Mouse (Mus musculus): ENCODE measurements around the gene Tmem104. TPM values are rescaled to one million over a fixed set of nuclear protein-coding genes. Genes with fewer than 3 reads are reported as not detected.

The Tmem104 gene
- polyA plus RNA-seq, 1 experiment = not detected

- no peak for TF ChIP-seq CTCF (IDR thresholded peaks at IDR 0.05; ENCODE audit: insufficient read depth, low read depth, low read length)
- TF ChIP-seq POLR2A (IDR thresholded peaks at IDR 0.05; ENCODE audit: insufficient read depth, low read depth, low read length) = no peak
- H3K27ac ChIP-seq (ENCODE audit: insufficient read depth, low read depth, low read length) = peak within 1 kb of the TSS; percentile 74; the same call in 1 of the 2 replicates
- peaks cover 14% of the 10 kb centered on the region for H3K4me1 ChIP-seq (ENCODE audit: control insufficient read depth, insufficient read depth, low read length)
- 6% methylated on average over 12 of the region's 12 CpGs for WGBS
- peak within 1 kb of the TSS; percentile 80 for H3K4me3 ChIP-seq (ENCODE audit: insufficient read depth, low read depth, low read length)
Observed at GRCm38 (mm10) chr11:115187693-115188092, 406 bp downstream of the Tmem104 start, which contains the start of gene Nat9. Gene Nat9 (minus strand): TSS chr11:115187859.

DNA sequence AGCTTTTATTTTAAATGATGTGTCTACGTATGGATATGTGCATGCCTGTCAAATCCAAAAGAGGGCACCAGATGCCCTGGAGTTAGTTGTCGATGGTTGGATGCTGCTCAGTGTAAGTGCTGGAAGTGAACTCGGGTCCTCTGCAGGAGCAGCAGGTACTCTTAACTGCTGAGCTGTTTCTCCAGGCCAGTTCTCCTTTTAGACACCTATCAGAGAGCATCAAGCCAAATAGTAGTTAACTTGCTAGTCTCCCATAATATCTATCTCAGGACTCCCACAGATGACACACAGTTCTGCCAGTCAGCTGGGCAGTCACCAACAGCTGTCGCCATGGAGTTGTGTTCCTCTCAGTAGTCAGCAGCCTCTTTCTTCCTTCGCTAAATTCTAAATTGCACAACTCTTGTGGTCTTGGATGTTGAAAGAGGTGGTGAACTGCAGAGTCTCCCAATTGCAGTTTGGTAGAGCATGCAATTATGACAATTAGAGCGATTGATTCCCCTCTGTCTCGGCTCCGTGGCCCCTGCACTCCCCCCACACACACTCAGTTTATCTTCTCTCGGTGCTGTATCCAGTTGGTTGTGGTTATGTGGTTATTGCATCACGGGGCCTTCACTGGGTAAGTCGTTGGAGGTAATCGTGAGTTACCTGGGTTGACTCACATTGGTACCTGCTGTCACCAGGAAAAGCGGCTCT lies 1.4 kb downstream of the Tmem104 start:
- H3K4me1 ChIP-seq (ENCODE audit: control insufficient read depth, insufficient read depth, low read length) = peaks cover 14% of the 10 kb centered on the region
- WGBS = 84% methylated on average over 13 of the region's 13 CpGs
- TF ChIP-seq POLR2A (IDR thresholded peaks at IDR 0.05; ENCODE audit: insufficient read depth, low read depth, low read length) = no peak
- TF ChIP-seq CTCF (IDR thresholded peaks at IDR 0.05; ENCODE audit: insufficient read depth, low read depth, low read length) = no peak
- no peak overlapping the region for H3K4me3 ChIP-seq (ENCODE audit: insufficient read depth, low read depth, low read length)
- no peak overlapping the region for H3K27ac ChIP-seq (ENCODE audit: insufficient read depth, low read depth, low read length)

GRCm38 (mm10) chr11:115189304-115189703 lies 2.0 kb downstream of the Tmem104 start:
- TF ChIP-seq CTCF (IDR thresholded peaks at IDR 0.05; ENCODE audit: insufficient read depth, low read depth, low read length) = no peak
- no peak for TF ChIP-seq POLR2A (IDR thresholded peaks at IDR 0.05; ENCODE audit: insufficient read depth, low read depth, low read length)
- H3K4me1 ChIP-seq (ENCODE audit: control insufficient read depth, insufficient read depth, low read length) = peaks cover 14% of the 10 kb centered on the region
- 91% methylated on average over 6 of the region's 6 CpGs for WGBS
- H3K4me3 ChIP-seq (ENCODE audit: insufficient read depth, low read depth, low read length) = no peak overlapping the region
- no peak overlapping the region for H3K27ac ChIP-seq (ENCODE audit: insufficient read depth, low read depth, low read length)

DNA sequence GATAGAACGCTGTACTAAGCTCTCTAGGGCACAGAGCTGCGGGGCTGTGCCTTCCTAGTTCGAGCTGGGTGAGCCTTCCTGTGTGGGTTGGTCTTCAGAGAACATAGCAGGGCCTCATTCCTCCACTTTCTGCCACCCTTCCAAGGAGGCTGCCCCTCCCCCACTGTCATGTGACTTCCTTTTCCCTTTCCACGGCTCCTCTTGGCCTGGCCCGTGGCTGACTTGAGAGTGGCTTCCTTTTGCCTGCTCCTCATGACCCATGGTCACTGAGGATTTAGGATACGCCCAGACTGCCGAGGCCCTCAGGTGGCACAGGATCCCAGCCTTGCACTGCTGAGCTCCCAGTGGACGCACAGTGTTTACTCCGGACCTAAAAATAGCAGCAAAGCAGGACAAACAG lies 4.9 kb downstream of the Tmem104 start:
- TF ChIP-seq POLR2A (IDR thresholded peaks at IDR 0.05; ENCODE audit: insufficient read depth, low read depth, low read length) = no peak
- TF ChIP-seq CTCF (IDR thresholded peaks at IDR 0.05; ENCODE audit: insufficient read depth, low read depth, low read length) = no peak
- 67% methylated on average over 9 of the region's 9 CpGs for WGBS
- H3K4me3 ChIP-seq (ENCODE audit: insufficient read depth, low read depth, low read length) = no peak overlapping the region
- no peak overlapping the region for H3K27ac ChIP-seq (ENCODE audit: insufficient read depth, low read depth, low read length)
- H3K4me1 ChIP-seq (ENCODE audit: control insufficient read depth, insufficient read depth, low read length) = peaks cover 12% of the 10 kb centered on the region

DNA sequence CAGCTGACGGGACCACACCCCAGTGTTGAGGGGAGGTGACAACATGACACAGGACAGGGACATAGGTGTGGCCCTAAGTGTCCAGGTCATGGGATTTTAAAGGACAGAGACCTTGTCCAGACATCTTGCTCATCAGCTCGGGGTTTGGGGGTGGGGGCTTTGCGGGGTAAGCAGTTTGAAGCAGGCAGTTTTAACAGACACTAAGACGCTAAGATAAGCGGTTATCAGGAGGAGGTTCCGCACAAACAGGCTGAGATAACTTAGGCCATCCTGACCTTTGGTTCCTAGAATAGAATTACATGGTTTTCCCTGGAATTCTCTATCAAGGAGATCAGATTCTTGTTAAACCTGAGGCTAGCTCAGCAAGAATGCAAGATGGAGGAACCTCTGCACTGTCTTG lies 7.4 kb downstream of the Tmem104 start:
- Histone ChIP-seq H3K4me3 (ENCODE audit: insufficient read depth, low read depth, low read length) (no peak overlapping the region), H3K27ac (ENCODE audit: insufficient read depth, low read depth, low read length) (no peak overlapping the region), H3K4me1 (ENCODE audit: control insufficient read depth, insufficient read depth, low read length) (peaks cover 3% of the 10 kb centered on the region; the same call in 1 of the 2 replicates)
- 94% methylated on average over 6 of the region's 6 CpGs for WGBS
- TF ChIP-seq CTCF (IDR thresholded peaks at IDR 0.05; ENCODE audit: insufficient read depth, low read depth, low read length) (no peak), POLR2A (IDR thresholded peaks at IDR 0.05; ENCODE audit: insufficient read depth, low read depth, low read length) (no peak)

- 87% methylated on average over 5 of the region's 5 CpGs for WGBS
- Histone ChIP-seq H3K27ac (ENCODE audit: insufficient read depth, low read depth, low read length) (no peak overlapping the region), H3K4me1 (ENCODE audit: control insufficient read depth, insufficient read depth, low read length) (peaks cover 3% of the 10 kb centered on the region; the same call in 1 of the 2 replicates), H3K4me3 (ENCODE audit: insufficient read depth, low read depth, low read length) (no peak overlapping the region)
- TF ChIP-seq POLR2A (IDR thresholded peaks at IDR 0.05; ENCODE audit: insufficient read depth, low read depth, low read length) (no peak), CTCF (IDR thresholded peaks at IDR 0.05; ENCODE audit: insufficient read depth, low read depth, low read length) (no peak)
Observed at GRCm38 (mm10) chr11:115195933-115196332, 8.6 kb downstream of the Tmem104 start.

DNA sequence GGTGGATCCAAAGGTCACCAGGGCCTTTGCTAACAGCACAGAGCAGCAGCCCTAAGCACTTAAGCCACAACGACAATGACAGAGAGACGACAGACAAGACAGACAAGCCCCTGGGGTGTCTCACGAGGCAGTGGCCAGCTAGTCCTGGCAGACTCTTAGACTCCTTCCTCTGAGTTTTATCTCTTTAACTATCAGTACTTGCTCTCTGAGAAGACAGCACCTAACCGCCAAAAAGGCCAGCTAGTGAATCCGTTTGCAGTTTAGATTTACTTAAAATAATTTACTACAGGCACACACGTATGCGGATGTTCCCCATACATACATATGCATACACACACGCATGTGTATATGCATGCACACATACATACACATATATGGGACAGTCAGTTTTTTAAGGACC lies 10.3 kb downstream of the Tmem104 start:
- no peak overlapping the region for H3K27ac ChIP-seq (ENCODE audit: insufficient read depth, low read depth, low read length)
- H3K4me3 ChIP-seq (ENCODE audit: insufficient read depth, low read depth, low read length) = no peak overlapping the region
- TF ChIP-seq CTCF (IDR thresholded peaks at IDR 0.05; ENCODE audit: insufficient read depth, low read depth, low read length) (no peak), POLR2A (IDR thresholded peaks at IDR 0.05; ENCODE audit: insufficient read depth, low read depth, low read length) (no peak)
- no peaks in the 10 kb centered on the region for H3K4me1 ChIP-seq (ENCODE audit: control insufficient read depth, insufficient read depth, low read length)
- 85% methylated on average over 8 of the region's 8 CpGs for WGBS

DNA sequence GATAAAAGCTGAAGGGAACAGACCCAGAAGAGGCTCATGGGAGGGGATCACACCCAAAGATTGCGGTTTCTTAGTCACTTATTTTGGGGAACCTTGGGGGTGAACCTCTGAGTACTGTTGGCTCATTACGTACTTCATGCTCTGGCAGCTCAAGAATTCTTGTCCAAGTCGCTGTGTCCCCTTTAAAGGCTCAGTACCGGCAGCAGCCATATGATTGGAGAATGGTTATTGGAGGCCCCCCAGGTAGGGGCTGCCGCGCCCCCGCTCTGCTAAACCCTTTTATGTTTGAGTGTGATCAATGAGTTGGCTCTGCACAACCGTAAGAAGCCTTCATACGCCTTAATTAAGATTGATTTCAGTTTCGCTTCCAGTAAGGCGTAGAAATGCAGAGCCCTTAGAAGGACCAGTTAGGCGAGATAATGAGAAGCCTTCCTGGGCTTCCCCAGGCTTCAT lies 11.7 kb downstream of the Tmem104 start:
- no peak overlapping the region for H3K4me3 ChIP-seq (ENCODE audit: insufficient read depth, low read depth, low read length)
- no peaks in the 10 kb centered on the region for H3K4me1 ChIP-seq (ENCODE audit: control insufficient read depth, insufficient read depth, low read length)
- no peak overlapping the region for H3K27ac ChIP-seq (ENCODE audit: insufficient read depth, low read depth, low read length)
- TF ChIP-seq CTCF (IDR thresholded peaks at IDR 0.05; ENCODE audit: insufficient read depth, low read depth, low read length) (no peak), POLR2A (IDR thresholded peaks at IDR 0.05; ENCODE audit: insufficient read depth, low read depth, low read length) (no peak)
- WGBS = 69% methylated on average over 12 of the region's 12 CpGs

- H3K27ac ChIP-seq (ENCODE audit: insufficient read depth, low read depth, low read length) = no peak overlapping the region
- WGBS = 97% methylated on average over 4 of the region's 4 CpGs
- peaks cover 2% of the 10 kb centered on the region for H3K4me1 ChIP-seq (ENCODE audit: control insufficient read depth, insufficient read depth, low read length)
- TF ChIP-seq CTCF (IDR thresholded peaks at IDR 0.05; ENCODE audit: insufficient read depth, low read depth, low read length) (no peak), POLR2A (IDR thresholded peaks at IDR 0.05; ENCODE audit: insufficient read depth, low read depth, low read length) (no peak)
- no peak overlapping the region for H3K4me3 ChIP-seq (ENCODE audit: insufficient read depth, low read depth, low read length)
Observed at GRCm38 (mm10) chr11:115200520-115200919, 13.2 kb downstream of the Tmem104 start.
